Mouse (Mus musculus) thymus, postnatal 25 days (tissue): Measurements from ENCODE around the gene Psme2.

Experiments
- DNase-seq: peaks from one replicate; pipeline ENCODE4 v3.0.0; 2022

The Psme2 gene

DNA sequence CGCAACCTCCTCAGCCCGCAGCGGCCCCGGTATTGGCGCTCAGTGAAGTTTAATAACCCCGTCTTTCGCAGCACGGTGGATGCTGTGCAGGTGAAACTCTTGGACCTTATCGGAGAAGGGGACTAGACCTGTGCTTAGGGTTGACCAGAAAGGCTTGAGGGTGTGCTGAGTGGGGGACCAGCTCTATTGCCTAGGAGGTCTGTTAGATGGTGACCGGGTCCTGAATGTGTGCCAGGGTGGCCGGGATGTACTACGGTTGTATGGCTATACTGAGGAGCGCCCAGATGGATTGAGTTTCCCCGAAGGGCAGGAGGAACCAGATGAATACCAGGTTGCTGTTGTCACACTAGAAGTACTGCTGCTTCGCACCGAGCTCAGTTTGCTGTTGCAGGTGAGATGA, 1.3 kb upstream of the Psme2 start:
- DNase-seq = no peak

DNA sequence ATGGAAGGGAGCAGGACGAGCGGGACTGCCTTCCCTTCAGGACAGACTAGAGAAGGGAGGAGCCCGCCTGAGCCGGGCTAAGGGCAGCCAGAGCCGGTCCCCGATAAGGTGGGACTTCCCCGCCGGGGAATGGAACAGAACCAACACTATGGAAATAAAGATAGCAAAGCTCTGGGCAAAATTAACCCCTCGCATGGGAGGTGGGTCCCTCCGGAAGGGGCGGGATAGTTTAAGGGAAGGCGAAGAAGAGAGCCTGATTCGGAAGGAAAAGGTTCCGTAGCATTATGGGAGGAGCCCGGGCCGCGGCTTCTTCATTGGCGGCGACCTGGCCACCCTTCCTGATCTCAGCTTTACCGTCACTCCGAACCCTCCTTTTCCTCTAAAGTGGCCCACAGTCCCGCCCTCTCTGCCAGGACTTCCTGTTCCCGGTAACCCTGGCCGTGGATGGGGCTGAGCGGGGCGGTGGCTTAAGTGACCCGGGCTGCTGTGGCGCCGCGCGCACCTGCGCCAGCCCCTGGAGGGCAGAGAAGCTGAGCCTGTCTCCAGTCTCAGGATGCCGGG, 498 bp upstream of the Psme2 start, which contains the start of gene Rnf31:
Gene Rnf31 (plus strand): TSS at position 378 of the 561 bp plus-strand sequence.
- peak; percentile 87 for DNase-seq

DNA sequence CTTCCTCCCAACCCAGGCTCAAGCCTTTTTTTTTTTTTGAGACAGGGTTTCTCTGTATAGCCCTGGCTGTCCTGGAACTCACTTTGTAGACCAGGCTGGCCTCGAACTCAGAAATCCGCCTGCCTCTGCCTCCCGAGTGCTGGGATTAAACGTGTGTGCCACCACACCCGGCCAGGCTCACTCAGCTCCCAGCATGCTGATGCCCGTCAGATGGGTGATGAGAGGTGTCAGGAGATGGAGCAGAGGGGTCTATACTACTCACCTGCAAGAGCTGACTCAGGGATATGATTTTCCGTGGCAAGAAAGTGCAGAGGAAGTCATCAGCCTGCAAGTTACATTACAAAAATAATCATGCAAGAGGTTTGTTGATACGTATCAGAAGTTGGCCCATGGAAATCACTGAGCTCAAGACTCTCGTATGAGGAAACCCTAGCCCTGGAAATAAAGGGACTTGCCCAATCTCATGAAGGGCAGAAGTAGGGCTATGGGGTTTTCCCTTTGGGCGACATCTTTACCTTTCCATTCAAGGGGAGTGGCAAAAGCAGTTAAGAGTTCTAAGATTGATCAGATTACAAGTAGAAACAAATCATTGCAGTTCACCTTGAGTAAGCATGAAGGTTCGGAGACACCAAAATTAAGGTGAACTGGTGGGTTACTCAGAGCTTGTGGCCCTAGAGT, 1.0 kb downstream of the Psme2 start:
- DNase-seq = no peak

DNA sequence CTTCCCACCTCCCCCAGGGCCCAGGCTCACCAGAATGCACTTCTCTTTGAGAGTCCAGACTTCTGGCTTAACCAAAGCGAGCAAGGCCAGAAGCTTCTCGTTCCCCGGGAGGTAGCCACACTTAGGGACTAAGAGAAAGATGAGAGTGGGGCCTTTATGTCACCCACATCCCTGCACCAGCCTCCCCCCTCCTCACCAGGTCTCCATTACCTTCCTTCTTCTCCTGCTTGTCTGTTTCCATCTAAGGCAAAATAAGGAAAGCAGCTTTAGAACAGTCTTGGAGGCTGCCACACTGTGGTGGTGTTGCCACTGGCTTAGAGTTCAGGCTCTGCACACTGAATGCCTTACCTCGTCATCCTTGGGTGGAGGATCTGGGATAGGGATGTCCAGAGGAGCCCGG, 1.6 kb downstream of the Psme2 start:
- DNase-seq = no peak

DNA sequence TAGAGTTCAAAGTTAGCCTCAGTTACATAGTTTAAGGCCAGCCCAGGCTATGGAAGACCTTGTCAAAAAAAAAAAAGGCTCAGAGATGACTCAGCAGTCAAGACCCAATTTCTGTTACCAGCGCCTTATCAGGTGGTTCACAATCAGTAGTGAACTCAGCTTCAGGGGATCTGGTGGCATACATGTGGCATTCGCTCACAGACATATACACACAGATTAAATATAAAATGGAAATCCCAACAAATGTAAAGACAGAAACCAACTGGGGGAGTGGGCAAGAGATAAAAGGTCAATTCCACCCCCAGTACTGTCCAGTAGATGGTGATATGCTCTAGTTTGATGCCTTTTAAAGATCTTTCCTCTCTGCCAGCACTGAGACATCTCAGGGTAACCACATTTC, 4.8 kb downstream of the Psme2 start:
- no peak for DNase-seq

DNA sequence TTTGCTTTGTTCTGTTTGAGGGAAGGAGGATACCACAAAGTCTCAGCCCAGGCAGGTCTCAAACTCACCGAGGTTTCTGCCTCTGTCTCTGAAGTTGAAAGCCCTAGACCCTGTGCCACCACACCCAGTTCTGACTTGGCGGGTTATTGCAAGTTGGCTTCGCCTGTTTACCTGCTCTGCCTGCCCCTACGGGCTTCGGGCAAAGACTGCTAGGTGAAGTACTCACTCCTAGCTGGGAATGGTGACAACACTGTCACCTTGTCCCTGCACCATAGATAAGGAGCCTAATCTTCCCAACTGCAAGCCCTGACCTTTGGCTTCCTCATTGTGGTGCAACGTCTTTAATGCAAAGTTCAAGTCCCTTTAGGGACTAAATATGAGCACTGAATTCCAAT, 5.3 kb downstream of the Psme2 start:
- peak; percentile 35 for DNase-seq

DNA sequence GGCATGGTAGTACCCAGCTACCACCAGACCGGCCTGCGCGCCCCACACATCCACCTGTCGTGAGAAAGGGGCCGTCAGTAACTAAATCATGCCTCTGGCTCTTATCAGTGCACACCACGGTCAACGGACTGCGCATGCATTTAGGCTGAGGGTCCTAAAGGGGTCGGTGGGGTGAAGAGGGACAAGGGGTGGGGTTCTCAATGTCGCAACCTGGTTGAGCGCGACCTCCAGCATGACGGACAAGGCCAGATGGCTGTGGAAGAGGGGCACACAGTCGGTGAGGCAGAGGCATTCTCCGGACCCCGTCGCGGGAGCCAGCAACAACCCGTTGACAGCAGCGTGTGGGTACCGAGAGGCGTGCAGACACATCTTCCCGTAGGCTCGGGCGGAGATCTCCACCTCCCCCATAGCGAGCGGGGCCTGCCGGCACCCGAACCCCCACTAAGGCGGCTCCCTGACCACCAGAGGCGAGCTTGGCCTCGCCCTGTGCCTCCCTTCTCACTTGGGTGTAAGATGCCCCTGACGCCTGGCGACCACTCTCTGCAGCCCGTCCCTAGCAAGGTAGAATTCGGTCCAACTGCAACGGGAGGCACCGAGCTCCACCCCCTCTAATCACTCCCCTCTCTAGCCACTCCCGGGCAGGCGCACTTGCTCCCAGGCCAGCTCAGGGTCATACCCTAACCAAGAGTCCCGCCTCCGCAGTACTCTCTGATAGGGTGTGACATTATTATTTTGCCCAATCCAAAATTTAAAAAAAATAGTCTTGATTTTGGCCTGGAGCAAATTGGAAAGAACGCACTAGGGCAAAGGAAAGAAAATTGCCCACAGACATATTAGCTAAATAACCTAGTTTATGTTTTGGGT, 6.0 kb downstream of the Psme2 start, which contains the start of gene Emc9:
Gene Emc9 (minus strand): TSS at position 601 of the 864 bp plus-strand sequence.
- peak; percentile 48 for DNase-seq

DNA sequence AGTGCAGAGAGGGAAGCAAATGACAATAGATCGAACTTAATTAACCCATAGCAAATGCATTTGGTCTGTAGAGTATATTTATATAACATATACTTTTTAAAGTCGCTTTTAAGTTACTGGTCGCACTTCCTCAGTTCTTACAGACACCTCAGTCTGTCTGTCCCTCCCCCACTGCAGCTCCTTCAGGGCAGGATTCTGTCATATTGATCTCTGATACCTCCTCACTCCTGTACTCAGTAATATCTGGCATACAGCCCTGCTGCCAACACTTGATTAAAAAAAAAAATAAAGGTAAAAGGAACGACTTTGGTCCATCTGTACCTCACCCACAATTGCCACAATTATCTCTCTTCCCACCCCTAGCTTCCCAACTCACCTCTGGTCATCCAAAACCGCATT, 6.6 kb downstream of the Psme2 start:
- no peak for DNase-seq

DNA sequence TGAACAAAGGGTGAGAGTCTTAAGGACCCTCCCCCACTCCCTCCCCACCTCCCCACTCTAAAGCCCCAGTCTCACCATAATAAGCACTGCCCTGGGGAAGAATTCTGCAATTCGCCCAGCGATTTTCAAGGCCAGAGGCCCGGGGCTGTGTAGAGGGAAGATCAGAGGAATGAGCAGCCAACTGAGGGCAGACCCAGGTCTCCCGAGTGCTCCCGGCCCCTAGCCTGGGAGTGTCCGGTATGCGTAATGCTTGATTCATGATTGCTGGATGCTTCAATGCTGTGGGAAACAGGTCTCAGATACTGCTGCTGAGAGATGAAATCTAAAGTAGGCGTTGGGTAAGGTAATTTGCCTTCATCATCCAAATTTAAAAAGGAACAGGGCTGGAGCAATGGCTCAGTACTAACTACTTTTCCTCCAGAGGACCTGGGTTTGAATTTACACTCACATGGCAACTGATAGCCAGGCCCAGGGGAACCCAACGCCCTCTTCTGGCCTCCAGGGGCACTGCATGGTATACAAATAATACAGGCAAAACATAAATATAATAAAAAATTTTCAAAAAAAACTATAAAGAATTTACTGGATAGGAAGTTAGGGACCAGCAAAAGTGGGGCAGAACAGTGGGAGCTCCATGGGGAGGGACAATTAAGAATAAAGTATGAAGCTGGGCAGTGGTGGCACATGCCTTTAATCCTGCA, 8.8 kb downstream of the Psme2 start:
- no peak for DNase-seq

DNA sequence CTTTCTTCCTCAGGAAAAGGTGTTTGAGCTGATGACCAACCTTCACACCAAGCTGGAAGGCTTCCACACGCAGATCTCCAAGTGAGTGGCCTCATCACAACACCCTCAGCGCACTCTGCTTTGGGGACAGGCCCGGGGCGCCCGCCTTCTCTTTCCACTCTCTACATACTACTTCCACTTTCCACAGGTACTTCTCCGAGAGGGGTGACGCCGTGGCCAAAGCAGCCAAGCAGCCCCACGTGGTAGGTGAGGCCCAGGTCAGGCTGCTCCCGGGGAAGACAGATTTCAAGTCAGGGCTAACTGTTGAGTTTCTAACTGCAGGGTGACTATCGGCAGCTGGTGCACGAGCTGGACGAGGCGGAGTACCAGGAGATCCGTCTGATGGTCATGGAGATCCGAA, 10.2 kb downstream of the Psme2 start:
- no peak for DNase-seq

DNA sequence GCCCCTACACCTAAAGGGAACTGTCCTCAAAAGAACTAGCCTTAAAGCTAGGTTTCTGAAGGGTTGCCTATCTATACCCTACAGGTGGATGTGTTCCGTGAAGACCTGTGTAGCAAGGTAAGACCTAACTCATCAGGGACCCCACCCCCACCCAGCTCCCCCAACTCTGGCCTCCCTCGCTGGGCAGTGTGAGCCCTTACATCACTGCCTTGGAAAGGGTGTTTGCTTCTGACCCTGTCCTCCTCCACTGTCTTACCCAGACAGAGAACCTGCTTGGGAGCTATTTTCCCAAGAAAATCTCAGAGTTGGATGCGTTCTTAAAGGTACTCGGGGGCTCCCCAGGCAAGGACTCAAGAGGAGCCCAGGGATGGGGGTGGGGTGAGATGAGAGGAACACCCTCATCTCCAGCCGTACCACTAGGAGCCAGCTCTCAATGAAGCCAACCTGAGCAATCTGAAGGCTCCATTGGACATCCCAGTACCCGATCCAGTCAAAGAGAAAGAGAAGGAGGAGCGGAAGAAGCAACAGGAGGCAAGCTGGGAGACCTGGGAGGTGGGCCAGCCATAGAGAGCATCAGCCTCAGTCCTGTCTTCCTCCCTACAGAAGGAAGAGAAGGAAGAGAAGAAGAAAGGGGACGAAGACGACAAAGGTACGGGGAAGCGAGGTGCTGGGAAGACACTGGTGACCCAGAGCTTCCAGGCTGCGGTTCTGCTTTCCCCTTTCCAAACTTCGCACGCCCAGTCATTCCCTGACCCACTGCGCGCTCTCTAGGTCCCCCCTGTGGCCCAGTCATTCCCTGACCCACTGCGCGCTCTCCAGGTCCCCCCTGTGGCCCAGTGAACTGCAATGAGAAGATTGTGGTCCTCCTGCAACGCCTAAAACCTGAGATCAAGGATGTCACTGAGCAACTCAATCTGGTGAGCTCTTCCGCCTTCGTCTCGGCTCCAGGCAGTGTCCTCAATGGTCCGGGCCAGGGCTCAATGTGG, 11.1 kb downstream of the Psme2 start:
- DNase-seq = no peak

DNA sequence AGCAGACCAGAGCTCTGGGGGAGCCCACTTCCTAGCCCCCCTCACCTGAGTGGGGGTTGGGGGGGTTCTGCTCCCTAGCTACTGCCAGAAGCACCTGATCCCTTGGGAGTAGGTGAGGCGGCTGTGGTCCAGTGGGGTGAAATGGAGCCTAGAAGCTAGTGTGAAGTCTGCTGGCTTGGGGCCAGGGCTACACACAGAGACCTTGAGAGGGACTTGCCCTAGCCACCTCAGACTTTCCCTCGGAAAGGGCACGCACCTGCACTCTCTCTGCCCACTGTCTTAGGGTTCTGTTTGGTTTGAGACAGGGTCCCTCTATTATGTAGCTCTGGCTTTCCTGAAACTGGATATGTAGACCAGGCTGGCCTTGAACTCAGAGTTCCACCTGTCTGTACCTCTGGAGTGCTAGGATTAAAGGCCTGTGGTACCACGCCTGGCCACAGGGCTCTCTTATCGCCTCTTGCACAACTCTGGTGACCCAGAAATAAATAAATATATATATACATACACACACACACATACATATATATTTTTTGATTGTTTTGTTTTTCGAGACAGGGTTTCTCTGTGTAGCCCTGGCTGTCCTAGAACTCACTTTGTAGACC, 12.1 kb downstream of the Psme2 start:
- DNase-seq = no peak

DNA sequence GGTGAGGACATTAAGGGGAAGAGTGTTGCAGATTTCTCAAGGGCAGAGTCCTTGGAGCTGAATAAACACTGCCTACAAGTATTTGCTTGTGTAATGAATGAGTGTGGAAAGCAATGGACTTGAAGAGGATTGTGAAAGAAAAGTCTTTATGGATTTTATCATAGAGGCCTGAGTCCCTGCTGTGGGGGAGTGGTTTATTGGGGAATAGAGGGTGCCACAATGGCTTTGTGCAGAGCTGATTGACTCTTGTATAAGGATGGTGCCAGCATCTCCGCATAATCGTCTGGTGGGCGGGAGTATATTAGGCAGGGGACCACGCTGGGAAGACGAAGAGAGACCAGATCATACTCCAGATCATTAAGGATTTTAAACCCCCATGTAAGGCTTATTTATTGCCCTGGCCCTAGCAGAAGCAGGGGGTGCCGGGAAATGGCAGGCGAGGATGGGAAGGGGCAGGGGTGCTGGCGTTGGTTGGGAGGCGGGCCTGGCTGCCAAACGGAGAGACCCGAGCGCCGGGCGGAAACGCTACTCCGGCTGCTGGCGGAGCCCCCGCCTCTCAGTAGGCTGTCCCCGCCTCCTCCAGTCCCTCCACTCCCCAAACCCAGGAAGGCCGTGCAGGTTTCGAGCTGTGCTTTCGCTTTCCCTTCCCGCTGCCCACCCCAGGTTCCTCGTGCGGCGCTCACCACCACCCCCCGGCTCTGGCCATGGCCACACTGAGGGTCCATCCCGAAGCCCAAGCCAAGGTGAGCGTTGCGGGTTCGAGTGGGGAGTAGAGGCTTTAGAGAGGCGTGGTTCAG, 12.8 kb downstream of the Psme2 start, which contains the start of gene Psme1:
Gene Psme1 (plus strand): TSS at position 253 of the 797 bp plus-strand sequence.
- peak; percentile 87 for DNase-seq

DNA sequence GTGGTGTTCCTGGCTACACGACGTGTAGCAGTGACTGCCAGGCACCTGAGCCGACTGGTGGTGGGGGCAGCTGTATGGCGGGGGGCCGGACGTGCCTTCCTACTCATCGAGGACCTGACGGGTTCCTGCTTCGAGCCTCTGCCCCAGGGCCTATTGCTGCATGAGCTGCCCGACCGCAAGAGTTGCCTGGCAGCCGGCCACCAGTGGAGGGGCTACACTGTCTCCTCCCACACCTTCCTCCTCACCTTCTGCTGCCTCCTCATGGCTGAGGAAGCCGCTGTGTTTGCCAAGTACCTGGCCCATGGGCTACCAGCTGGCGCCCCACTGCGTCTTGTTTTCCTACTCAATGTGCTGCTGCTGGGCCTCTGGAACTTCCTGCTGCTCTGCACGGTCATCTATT, 14.5 kb downstream of the Psme2 start:
- DNase-seq = no peak

DNA sequence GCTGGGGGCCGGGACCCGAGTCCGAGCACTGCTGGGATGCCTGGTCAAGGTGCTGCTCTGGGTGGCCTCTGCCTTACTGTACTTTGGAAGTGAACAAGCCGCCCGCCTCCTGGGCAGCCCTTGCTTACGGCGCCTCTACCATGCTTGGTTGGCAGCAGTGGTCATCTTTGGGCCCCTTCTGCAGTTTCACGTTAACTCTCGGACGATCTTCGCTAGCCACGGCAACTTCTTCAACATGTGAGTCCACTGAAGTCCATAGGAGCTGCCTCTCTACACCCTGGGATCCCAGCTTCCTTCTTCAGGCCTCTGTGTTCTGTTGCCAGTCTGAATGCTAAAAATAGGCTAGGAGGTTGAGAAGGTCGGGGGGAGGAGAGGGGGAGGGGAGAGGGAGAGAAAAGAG, 15.2 kb downstream of the Psme2 start:
- DNase-seq = no peak

DNA sequence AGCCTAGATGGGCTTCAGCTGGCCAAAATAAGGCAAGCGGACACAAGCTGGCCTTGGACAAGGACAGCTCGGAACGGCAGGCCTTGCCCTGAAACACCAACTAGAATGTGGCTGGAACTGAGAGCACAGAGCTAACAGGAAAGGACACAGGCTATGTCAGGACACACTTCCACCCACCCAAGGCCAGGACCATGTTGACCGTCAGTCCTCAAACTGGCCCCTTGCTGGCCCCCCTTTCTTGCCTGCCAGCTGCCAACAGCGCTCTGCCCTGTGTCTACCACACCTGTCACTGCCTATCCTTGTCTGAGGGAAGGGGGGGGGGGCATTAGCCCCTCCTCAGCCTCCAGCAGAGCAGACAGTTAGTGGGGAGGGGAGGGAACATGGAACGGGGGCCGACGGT, 15.6 kb downstream of the Psme2 start, which contains the start of gene Fitm1:
Gene Fitm1 (plus strand): TSS at position 316 of the 400 bp plus-strand sequence.
- no peak for DNase-seq

DNA sequence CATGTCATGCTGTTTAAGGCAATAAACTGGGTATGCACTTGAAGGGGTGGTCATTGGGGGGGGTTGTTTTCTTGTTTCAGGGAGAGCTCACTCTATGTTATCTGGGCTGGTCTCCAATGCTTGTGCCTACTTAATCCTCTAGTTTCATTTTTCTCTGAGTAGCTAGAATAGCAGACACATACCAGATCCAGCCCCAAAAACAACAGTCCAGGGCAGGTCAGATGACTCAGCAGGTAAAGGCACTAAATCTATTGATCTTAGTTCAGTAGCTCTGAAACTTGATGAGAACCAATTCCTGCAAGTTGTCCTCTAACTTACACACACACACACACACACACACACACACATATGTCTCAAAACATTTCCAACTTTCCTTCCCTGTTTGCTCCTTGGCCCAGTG, 19.2 kb downstream of the Psme2 start:
- no peak for DNase-seq

DNA sequence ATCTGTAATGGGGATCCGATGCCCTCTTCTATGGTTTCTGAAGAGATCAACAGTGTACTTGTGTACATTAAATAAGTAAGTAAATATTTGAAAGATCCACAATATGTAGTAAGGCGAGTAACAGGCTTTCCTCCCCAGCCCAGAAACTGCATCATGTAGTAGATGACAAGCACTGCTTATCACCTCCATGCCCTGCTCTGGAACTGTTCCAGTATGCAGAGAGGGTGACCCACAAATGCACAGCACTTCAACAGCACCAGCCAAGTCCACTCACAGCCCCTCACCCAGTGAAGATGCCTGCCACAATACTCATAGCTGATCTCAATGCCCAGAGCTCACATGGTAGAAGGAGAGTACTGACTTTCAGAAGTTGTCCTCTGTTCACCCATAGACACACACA, 20.3 kb downstream of the Psme2 start:
- no peak for DNase-seq

DNA sequence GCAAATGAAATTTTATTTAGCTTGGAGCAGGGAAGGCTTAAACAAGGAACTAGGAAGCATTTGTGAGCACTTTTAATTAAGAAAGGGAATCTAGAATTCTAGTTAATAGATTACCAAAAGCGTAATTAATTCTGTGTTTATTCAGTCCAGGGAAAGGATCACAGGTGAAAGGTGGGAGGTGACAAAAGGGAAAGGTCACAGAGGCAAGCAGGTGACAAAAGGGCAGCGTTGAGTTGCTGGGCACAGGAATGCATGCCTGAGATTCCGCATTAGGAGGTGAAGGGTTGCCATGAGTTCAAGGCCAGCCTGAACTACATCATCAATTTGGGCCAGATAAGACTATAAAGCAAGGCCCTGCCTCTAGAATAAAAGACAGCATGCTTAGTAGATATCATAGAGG, 23.4 kb downstream of the Psme2 start:
- DNase-seq = no peak

DNA sequence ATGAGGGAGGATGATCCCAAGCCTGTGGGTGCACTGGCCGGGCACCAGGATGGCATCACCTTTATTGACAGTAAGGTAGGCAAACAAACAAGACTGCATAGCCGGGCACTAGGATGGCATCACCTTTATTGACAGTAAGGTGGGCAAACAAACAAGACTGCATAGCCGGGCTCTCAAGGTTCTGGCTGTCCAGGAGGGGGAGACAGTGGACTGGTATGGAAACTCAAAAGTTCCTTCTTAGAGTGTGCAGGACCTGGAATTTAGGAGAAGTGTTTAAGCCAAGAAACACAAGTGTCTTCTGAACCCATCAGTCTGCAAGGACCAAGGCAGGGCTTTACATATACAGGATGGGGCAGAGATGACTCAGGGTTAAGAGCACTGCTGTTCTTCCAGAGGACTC, 25.2 kb downstream of the Psme2 start:
- DNase-seq = no peak

DNA sequence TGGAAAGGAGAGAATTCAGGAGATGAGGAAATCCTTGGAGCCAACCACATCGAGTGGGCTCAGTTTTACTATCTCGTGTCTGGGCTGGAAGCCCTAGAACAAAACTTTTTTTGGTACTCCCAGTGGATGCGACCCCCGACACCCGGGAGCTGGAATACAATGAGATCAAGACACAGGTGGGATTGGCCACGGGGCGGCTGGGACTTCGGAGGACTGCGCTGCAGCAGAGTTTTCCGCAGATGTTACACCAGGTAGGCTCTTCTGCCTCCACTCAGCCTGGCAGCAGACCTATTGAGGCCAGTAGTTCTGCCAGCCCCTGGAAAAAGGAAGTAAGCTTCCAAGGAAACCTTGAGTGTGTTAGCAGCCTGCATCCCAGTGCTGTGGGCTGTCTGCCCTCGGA, 27.7 kb downstream of the Psme2 start:
- DNase-seq = no peak
